Mouse (Mus musculus): ENCODE measurements at regions not wholly inside any gene's neighbourhood (a gene's known extent, or its start where the extent isn't known, plus 50 kb on each side); places are given as distances from the start of the nearest gene placed in this dataset.

GRCm38 (mm10) chr1:35727310-35727990 is 340.8 kb upstream of the Hs6st1 start:
- Histone ChIP-seq H3K9ac (ENCODE audit: low read depth, low read length) (no peak overlapping the region), H3K4me3 (ENCODE audit: low read depth, low read length) (no peak overlapping the region), H3K27me3 (replicated peaks; ENCODE audit: control insufficient read depth, insufficient read depth, low read length) (no peaks in the 10 kb centered on the region), H3K4me2 (no peak overlapping the region), H3K9me3 (ENCODE audit: control insufficient read depth, low read length) (no peaks in the 10 kb centered on the region), H3K4me1 (replicated peaks; ENCODE audit: control insufficient read depth, insufficient read depth, low read length) (no peaks in the 10 kb centered on the region), H3K36me3 (ENCODE audit: control insufficient read depth, insufficient read depth, low read length) (no peaks in the 10 kb centered on the region), H3K27ac (ENCODE audit: low read depth, low read length) (no peak overlapping the region)
- WGBS = 79% methylated on average over 8 of the region's 8 CpGs
- ATAC-seq (replicated peaks; ENCODE audit: low FRiP score) (no peak), DNase-seq (ENCODE audit: low spot score) (peak; percentile 6)

DNA sequence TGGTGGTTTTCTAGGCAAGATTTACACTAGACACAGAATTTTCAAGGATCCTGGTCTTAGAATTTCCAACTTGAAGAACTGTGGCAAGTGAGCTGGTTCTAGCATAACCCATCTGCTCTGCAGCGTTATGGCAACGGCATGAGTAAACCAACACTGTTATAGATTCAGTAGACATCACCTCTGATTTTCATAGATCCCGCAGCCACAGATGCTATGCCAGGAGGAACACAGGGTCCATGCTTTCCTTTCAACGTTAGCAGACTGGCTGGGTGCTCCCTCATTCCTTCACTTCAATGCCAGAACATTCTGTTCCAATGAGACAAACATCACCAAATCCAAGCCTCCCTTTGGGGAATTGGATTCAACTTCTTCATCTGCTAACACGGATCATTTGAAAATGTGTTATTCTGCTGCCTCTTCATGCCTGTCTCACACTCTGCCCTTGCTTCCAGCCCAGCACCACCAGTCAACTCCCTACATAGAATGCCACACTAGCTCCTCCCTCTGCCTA is 338.4 kb upstream of the Hs6st1 start:
- no peaks in the 10 kb centered on the region for H3K9me3 ChIP-seq (ENCODE audit: control insufficient read depth, low read length)
- H3K9ac ChIP-seq (ENCODE audit: low read depth, low read length) = no peak overlapping the region
- DNase-seq (ENCODE audit: low spot score) = no peak
- no peak for ATAC-seq (replicated peaks; ENCODE audit: low FRiP score)
- H3K36me3 ChIP-seq (ENCODE audit: control insufficient read depth, insufficient read depth, low read length) = no peaks in the 10 kb centered on the region
- no peaks in the 10 kb centered on the region for H3K4me1 ChIP-seq (replicated peaks; ENCODE audit: control insufficient read depth, insufficient read depth, low read length)
- H3K27ac ChIP-seq (ENCODE audit: low read depth, low read length) = no peak overlapping the region
- WGBS = 85% methylated on average over 5 of the region's 5 CpGs
- H3K4me3 ChIP-seq (ENCODE audit: low read depth, low read length) = no peak overlapping the region
- no peaks in the 10 kb centered on the region for H3K27me3 ChIP-seq (replicated peaks; ENCODE audit: control insufficient read depth, insufficient read depth, low read length)
- no peak overlapping the region for H3K4me2 ChIP-seq

GRCm38 (mm10) chr1:35730309-35730708 is 337.9 kb upstream of the Hs6st1 start:
- H3K9me3 ChIP-seq (ENCODE audit: control insufficient read depth, low read length) = no peaks in the 10 kb centered on the region
- ATAC-seq (replicated peaks; ENCODE audit: low FRiP score) = no peak
- 78% methylated on average over 4 of the region's 4 CpGs for WGBS

GRCm38 (mm10) chr1:35736247-35736646 is 332.0 kb upstream of the Hs6st1 start:
- Histone ChIP-seq H3K27ac (ENCODE audit: low read depth, low read length) (no peak overlapping the region), H3K9ac (ENCODE audit: low read depth, low read length) (no peak overlapping the region), H3K9me3 (ENCODE audit: control insufficient read depth, low read length) (no peaks in the 10 kb centered on the region), H3K36me3 (ENCODE audit: control insufficient read depth, insufficient read depth, low read length) (no peaks in the 10 kb centered on the region), H3K4me1 (replicated peaks; ENCODE audit: control insufficient read depth, insufficient read depth, low read length) (no peaks in the 10 kb centered on the region), H3K4me2 (no peak overlapping the region), H3K27me3 (replicated peaks; ENCODE audit: control insufficient read depth, insufficient read depth, low read length) (no peaks in the 10 kb centered on the region), H3K4me3 (ENCODE audit: low read depth, low read length) (no peak overlapping the region)
- no peak for DNase-seq (ENCODE audit: low spot score)
- ATAC-seq (replicated peaks; ENCODE audit: low FRiP score) = no peak

More at GRCm38 (mm10) chr1:35730309-35730708, 337.9 kb upstream of the Hs6st1 start:
- Histone ChIP-seq H3K27ac (ENCODE audit: low read depth, low read length) (no peak overlapping the region), H3K9ac (ENCODE audit: low read depth, low read length) (no peak overlapping the region), H3K36me3 (ENCODE audit: control insufficient read depth, insufficient read depth, low read length) (no peaks in the 10 kb centered on the region), H3K4me3 (ENCODE audit: low read depth, low read length) (no peak overlapping the region), H3K4me2 (no peak overlapping the region), H3K27me3 (replicated peaks; ENCODE audit: control insufficient read depth, insufficient read depth, low read length) (no peaks in the 10 kb centered on the region), H3K4me1 (replicated peaks; ENCODE audit: control insufficient read depth, insufficient read depth, low read length) (no peaks in the 10 kb centered on the region)
- DNase-seq (ENCODE audit: low spot score) = no peak

GRCm38 (mm10) chr1:35749603-35750002 is 318.6 kb upstream of the Hs6st1 start:
- Histone ChIP-seq H3K4me3 (ENCODE audit: low read depth, low read length) (no peak overlapping the region), H3K4me1 (replicated peaks; ENCODE audit: control insufficient read depth, insufficient read depth, low read length) (no peaks in the 10 kb centered on the region), H3K9me3 (ENCODE audit: control insufficient read depth, low read length) (no peaks in the 10 kb centered on the region), H3K36me3 (ENCODE audit: control insufficient read depth, insufficient read depth, low read length) (no peaks in the 10 kb centered on the region), H3K27ac (ENCODE audit: low read depth, low read length) (no peak overlapping the region), H3K9ac (ENCODE audit: low read depth, low read length) (no peak overlapping the region), H3K27me3 (replicated peaks; ENCODE audit: control insufficient read depth, insufficient read depth, low read length) (no peaks in the 10 kb centered on the region), H3K4me2 (no peak overlapping the region)
- ATAC-seq (replicated peaks; ENCODE audit: low FRiP score) = no peak
- WGBS = 90% methylated on average over 7 of the region's 7 CpGs
- no peak for DNase-seq (ENCODE audit: low spot score)

DNA sequence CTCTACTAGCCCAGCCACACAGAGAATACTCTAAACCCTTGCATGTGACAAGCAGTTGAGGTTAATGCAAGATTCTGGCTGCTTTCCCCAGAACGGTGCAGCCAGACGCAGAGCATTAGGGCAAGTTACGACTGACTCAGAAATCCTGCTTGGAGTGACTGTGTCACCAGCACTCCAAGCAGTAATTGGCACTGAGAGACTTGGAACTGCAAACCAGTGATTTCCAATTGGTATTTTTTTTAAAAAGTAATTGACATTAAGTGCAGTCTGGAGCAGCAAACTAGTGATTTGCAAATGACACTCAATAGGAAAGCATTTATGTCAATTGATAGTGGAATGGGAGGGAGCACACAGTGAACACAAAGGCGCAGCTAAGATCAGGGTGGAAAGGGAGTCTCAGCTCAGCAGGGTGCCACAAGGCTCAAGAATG is 318.1 kb upstream of the Hs6st1 start:
- ATAC-seq (replicated peaks; ENCODE audit: low FRiP score) (no peak), DNase-seq (ENCODE audit: low spot score) (no peak)
- no peaks in the 10 kb centered on the region for H3K4me1 ChIP-seq (replicated peaks; ENCODE audit: control insufficient read depth, insufficient read depth, low read length)
- no peaks in the 10 kb centered on the region for H3K36me3 ChIP-seq (ENCODE audit: control insufficient read depth, insufficient read depth, low read length)
- no peaks in the 10 kb centered on the region for H3K9me3 ChIP-seq (ENCODE audit: control insufficient read depth, low read length)
- H3K4me3 ChIP-seq (ENCODE audit: low read depth, low read length) = no peak overlapping the region
- H3K27ac ChIP-seq (ENCODE audit: low read depth, low read length) = no peak overlapping the region
- H3K4me2 ChIP-seq = no peak overlapping the region
- WGBS = 61% methylated on average over 4 of the region's 4 CpGs
- no peak overlapping the region for H3K9ac ChIP-seq (ENCODE audit: low read depth, low read length)
- H3K27me3 ChIP-seq (replicated peaks; ENCODE audit: control insufficient read depth, insufficient read depth, low read length) = no peaks in the 10 kb centered on the region

DNA sequence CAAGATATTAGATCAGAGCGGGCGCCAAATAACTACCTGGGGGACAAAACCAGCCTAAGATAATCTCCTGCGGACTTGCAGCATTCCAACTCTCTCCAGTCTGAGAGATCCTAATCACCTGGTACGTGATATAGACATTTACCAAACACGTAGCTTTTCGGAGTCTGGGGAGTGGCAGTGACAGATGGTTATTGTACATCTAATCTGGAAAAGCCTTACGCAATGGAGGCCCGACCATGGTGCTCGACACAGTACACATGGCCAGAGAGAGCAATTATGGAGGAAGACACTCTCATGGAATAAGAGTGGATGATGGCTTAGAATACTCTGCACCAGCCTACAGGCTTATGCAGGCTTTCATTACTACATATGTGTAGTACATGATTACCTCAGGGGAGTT is 315.6 kb upstream of the Hs6st1 start:
- Histone ChIP-seq H3K9ac (ENCODE audit: low read depth, low read length) (no peak overlapping the region), H3K4me1 (replicated peaks; ENCODE audit: control insufficient read depth, insufficient read depth, low read length) (no peaks in the 10 kb centered on the region), H3K4me3 (ENCODE audit: low read depth, low read length) (no peak overlapping the region), H3K36me3 (ENCODE audit: control insufficient read depth, insufficient read depth, low read length) (no peaks in the 10 kb centered on the region), H3K4me2 (no peak overlapping the region), H3K27ac (ENCODE audit: low read depth, low read length) (no peak overlapping the region), H3K9me3 (ENCODE audit: control insufficient read depth, low read length) (no peaks in the 10 kb centered on the region), H3K27me3 (replicated peaks; ENCODE audit: control insufficient read depth, insufficient read depth, low read length) (no peaks in the 10 kb centered on the region)
- whole genome bisulfite sequencing = 83% methylated on average over 9 of the region's 9 CpGs
- DNase-seq (ENCODE audit: low spot score) (peak; percentile 14), ATAC-seq (replicated peaks; ENCODE audit: low FRiP score) (no peak)

DNA sequence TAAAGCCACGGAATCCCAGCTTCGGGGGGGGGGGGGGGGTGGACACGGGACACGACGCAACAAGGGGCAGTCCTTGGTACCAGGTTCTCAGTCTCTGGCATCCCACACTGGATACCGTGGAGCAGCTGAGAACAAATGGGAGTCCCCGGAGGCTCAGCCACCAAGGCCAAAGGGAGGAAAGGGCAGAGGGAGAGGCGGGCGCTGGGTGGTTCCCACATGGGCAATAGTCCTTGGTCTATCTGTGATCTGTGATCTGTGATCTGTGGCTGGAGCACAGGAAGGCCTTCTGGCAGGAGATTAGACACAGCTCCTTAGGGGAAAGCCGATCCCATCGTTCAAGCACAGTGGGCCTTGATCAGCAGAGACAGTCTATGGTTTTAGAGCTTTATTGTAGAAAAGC is 314.0 kb upstream of the Hs6st1 start:
- Histone ChIP-seq H3K4me1 (replicated peaks; ENCODE audit: control insufficient read depth, insufficient read depth, low read length) (no peaks in the 10 kb centered on the region), H3K36me3 (ENCODE audit: control insufficient read depth, insufficient read depth, low read length) (no peaks in the 10 kb centered on the region), H3K9me3 (ENCODE audit: control insufficient read depth, low read length) (no peaks in the 10 kb centered on the region), H3K4me2 (no peak overlapping the region), H3K9ac (ENCODE audit: low read depth, low read length) (no peak overlapping the region), H3K4me3 (ENCODE audit: low read depth, low read length) (no peak overlapping the region), H3K27me3 (replicated peaks; ENCODE audit: control insufficient read depth, insufficient read depth, low read length) (no peaks in the 10 kb centered on the region), H3K27ac (ENCODE audit: low read depth, low read length) (no peak overlapping the region)
- no peak for DNase-seq (ENCODE audit: low spot score)
- WGBS = 72% methylated on average over 10 of the region's 11 CpGs
- no peak for ATAC-seq (replicated peaks; ENCODE audit: low FRiP score)

DNA sequence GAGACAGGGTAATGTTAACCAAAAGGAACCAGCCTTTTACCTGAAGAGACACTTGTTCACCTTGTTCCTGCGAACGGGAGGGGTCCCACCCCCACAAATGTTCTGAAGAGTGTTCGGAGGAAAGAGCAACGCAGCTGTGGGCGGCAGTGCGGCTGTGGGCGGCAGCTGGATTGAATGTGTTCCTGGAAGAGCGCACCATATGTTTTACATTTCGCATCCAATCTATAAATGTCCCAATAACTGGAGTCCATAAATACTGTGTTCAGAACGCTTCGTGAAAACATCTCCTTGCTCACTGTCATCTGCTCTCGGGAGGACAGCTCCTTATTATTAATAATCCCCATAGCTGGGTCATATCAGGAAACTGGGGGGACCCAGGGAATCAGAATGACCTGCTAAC is 309.2 kb upstream of the Hs6st1 start:
- Histone ChIP-seq H3K4me3 (ENCODE audit: low read depth, low read length) (no peak overlapping the region), H3K4me2 (no peak overlapping the region), H3K36me3 (ENCODE audit: control insufficient read depth, insufficient read depth, low read length) (no peaks in the 10 kb centered on the region), H3K4me1 (replicated peaks; ENCODE audit: control insufficient read depth, insufficient read depth, low read length) (no peaks in the 10 kb centered on the region), H3K9me3 (ENCODE audit: control insufficient read depth, low read length) (no peaks in the 10 kb centered on the region), H3K27ac (ENCODE audit: low read depth, low read length) (no peak overlapping the region), H3K27me3 (replicated peaks; ENCODE audit: control insufficient read depth, insufficient read depth, low read length) (no peaks in the 10 kb centered on the region), H3K9ac (ENCODE audit: low read depth, low read length) (no peak overlapping the region)
- no peak for DNase-seq (ENCODE audit: low spot score)
- 80% methylated on average over 12 of the region's 12 CpGs for WGBS
- no peak for ATAC-seq (replicated peaks; ENCODE audit: low FRiP score)
